Mouse (Mus musculus) c-Kit-positive CD71-positive TER-119-positive erythroid progenitor cells, embryonic 14.5 days (primary cell): ENCODE results near the gene Dmrtc1b.
"Not testable (repeated sequence)": the region's sequence is repeated elsewhere in the genome, so short reads cannot be mapped to it uniquely, and the experiment has no call there.

Experiments
- DNase-seq: peaks from one replicate; pipeline ENCODE4 v3.0.0-alpha.2; 2013; ENCODE audit warnings: low spot score

Dmrtc1b gene

GRCm38 (mm10) chrX:102707535-102707934 is at the start of gene Dmrtc1b, which contains the start of gene Gm9112:
Gene Dmrtc1b, plus strand, starts transcription at chrX:102707865.
Gene Gm9112, minus strand, starts transcription at chrX:102707635.
- DNase-seq = not testable (repeated sequence)

DNA sequence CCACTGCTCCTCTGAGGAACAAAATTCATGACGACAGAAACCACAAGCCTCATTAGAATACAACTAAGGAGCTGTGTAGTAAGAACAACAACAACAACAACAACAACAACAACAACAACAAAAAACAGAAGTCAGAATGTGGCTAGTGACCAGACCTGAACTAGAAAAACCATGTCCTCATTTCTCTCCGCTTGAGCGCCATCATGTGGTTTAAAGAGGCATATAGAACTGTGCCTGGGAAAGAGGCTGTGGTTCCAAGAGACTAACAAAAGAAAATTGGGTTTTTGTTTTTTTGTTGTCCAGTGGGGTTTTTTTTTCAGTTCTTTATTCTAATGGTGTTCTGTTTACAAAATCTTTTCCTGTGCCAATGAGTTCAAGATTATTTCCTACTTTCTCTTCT is 47.0 kb upstream of the Dmrtc1b start:
- peak; percentile 0 for DNase-seq

GRCm38 (mm10) chrX:102666641-102667040 is 41.0 kb upstream of the Dmrtc1b start:
- DNase-seq = no peak

- DNase-seq = not testable (repeated sequence)
These were observed 23.0 kb upstream of the Dmrtc1b start for GRCm38 (mm10) chrX:102684706-102685105.

- DNase-seq = not testable (repeated sequence)
These were observed 20.8 kb upstream of the Dmrtc1b start, which contains the start of gene Gm3880 for GRCm38 (mm10) chrX:102686872-102687271. Gene Gm3880, minus strand, starts transcription at chrX:102686972.

GRCm38 (mm10) chrX:102689252-102689651 is 18.4 kb upstream of the Dmrtc1b start:
- DNase-seq = peak; percentile 0

GRCm38 (mm10) chrX:102700636-102701035 is 7.0 kb upstream of the Dmrtc1b start:
- not testable (repeated sequence) for DNase-seq

DNA sequence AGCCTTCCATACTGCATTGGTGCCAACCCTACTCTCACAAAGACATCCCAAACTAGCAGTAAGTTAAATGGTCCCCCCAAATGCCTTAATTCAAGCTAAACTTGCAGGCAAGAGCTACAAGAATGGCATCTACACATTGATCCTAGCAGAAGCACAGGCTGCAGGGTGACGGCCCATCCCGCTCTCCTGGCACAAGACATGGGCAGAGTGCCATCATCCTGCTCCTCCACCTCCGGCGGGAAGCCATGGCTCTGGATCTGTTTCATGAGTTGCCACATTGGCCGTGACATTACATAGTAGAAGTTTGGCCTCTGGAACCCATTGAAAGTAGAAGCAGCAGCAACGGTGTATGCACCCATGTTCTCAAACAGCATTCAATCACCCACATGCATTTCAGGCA is 16.6 kb downstream of the Dmrtc1b start:
- DNase-seq = not testable (repeated sequence)
